In the genomic region with DNA sequence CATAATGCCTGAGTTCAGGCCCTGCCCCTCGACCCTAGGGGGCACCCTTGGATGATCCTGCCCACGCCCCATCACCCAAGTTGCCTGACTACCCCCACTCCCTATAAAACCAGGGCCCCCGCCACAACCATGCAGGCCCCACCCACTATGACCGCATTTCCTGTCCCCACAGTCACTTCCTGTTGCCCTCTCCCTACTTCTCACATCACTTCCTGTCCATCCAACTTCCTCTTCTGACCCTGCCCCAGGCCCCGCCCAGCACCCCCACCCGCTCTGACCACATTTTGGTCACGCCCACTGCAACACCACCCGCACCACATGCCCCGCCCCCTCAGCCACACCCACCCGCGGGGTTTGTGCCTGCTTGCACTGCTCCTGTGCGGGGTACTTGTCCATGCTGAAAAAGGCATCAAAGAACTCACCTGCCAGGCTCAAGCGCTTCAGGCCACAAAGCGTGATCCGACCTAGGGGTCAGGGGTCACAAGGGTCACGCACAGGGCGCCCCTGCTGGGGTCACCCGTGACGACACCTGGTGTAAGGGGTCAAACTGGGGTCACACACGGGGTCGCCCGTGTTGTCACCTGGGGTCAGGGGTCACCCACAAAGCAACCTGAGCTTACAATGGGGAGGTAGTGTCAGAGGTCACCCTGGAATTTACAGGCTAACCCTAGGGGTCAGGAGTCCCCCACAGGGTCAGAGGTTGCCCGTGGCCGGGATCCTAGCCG, we compare ENCODE assay signal across 9 mouse cellular contexts. TPM values are rescaled to one million over a fixed set of nuclear protein-coding genes. Genes with fewer than 3 reads are reported as not detected.
DNase-seq lines count a peak whose midpoint lies in the region; ATAC-seq lines count a peak whose summit lies in the region.
"Had no signal": no experiment of that assay in that cellular context is flagged by ENCODE, and none has a peak within 500 bp of the region (broad histone marks: within the 10 kb centered on the region; RNA-seq: fewer than 3 reads in every experiment).

No protein-coding gene starts in this region.

- intact Hi-C loops in left cerebral cortex, postnatal 4 days (cut with DNase I): no loop called here

- ATAC-seq in CD4-positive, CD25-positive, alpha-beta regulatory T cell, adult 4 months: no peak
- ATAC-seq in neutrophil, adult 5-6 weeks (ENCODE audit: extremely low read depth, insufficient number of reproducible peaks, low FRiP score, poor library complexity, severe bottlenecking): peak; percentile 31; the same call in 1 of the 2 replicates

- peak; percentile 38 for DNase-seq in CD4-positive, CD25-positive, alpha-beta regulatory T cell, adult 2 months (ENCODE audit: low read depth, low spot score)
- DNase-seq in left cerebral cortex, postnatal 4 days: peak; percentile 2
- no peak for DNase-seq in left cerebral cortex, adult 11 months (ENCODE audit: low spot score)
- peak; percentile 94 for DNase-seq in R1 (ENCODE audit: low read depth, low spot score)
- DNase-seq in Muller cell, postnatal 12 days (ENCODE audit: inconsistent ontology term): no peak
- DNase-seq in embryo, embryonic 11 days: no peak
- DNase-seq: layer of hippocampus, adult 9-11 months had no signal

RNA-seq across cellular contexts. Expression of gene Crlf2, which starts 7.6 kb away (rescaled TPM):
- 1 to 10 TPM; 6.2 to 7.2 TPM for polyA plus RNA-seq in CD4-positive, CD25-positive, alpha-beta regulatory T cell, adult 4 months (2017; shearing (Covaris generic))
- total RNA-seq in left cerebral cortex, postnatal 4 days (2021): 10 to 100 TPM; 41.6 to 47.1 TPM
- total RNA-seq in neutrophil, adult 5-6 weeks (2017): 49.6 and 72.4 TPM in 2 replicates

Comparison
In these comparisons a context has a peak if more than half of its experiments do, and no peak if none do; other contexts are left out.
1. DNase-seq: peak in CD4-positive, CD25-positive, alpha-beta regulatory T cell, adult 2 months (single experiment), left cerebral cortex, postnatal 4 days (single experiment) and R1 (single experiment); none in left cerebral cortex, adult 11 months (single experiment), Muller cell, postnatal 12 days (single experiment) and embryo, embryonic 11 days (single experiment).